Mouse (Mus musculus): ENCODE measurements at regions not wholly inside any gene's neighbourhood (a gene's known extent, or its start where the extent isn't known, plus 50 kb on each side); places are given as distances from the start of the nearest gene placed in this dataset.

DNA sequence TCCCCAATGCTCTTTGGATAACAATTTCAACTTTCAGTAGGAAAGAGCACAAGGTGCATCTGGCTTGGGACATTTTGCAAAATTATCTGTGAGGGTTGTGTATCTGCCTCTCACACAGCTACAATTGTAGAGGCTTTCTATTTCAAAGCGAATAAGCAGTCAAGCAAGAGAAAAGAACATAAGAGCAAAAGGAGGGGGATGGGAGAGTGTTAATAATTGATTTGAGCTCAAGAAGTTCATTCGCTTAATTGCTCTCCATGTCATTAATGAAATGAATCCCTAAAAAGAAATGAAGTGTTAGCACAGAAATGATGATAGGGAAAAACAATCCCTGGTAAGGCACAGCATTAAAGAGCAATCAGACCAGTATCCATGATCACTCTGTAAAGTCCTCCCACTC, 121.4 kb upstream of the Vgll3 start:
- no peaks in the 10 kb centered on the region for H3K9me3 ChIP-seq (ENCODE audit: low read length)
- H3K4me3 ChIP-seq (ENCODE audit: low read length) = no peak overlapping the region
- H3K4me1 ChIP-seq (ENCODE audit: insufficient read depth, low read length) = no peaks in the 10 kb centered on the region
- H3K27me3 ChIP-seq (ENCODE audit: insufficient read depth, low read length) = no peaks in the 10 kb centered on the region
- no peak overlapping the region for H3K27ac ChIP-seq (ENCODE audit: low read length)
- H3K4me2 ChIP-seq (replicated peaks; ENCODE audit: low read depth, low read length) = no peak overlapping the region
- no peaks in the 10 kb centered on the region for H3K36me3 ChIP-seq (ENCODE audit: insufficient read depth, low read length)
- WGBS = 76% methylated on average over 2 of the region's 2 CpGs
- ATAC-seq (ENCODE audit: low FRiP score, low TSS enrichment) = no peak
- H3K9ac ChIP-seq (replicated peaks; ENCODE audit: low read length) = no peak overlapping the region

DNA sequence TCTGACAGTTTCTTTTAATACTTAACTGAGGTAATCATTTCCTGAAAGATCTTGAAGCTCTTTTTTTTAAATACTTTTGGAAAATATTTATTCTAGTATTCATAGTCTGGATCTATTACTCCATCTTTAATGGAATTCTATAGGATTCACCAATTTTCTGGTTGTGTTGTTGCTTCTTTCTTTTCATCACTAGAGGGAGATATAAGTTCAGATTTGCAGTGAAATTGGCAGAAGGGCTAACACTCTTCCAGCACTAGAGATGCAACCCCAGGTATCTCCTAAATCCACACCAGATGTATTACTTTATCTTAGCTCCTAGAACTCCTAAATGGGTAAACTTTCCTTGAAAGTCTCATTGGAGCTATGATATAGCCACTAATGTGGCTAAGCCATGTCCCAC, 99.4 kb upstream of the Vgll3 start:
- Histone ChIP-seq H3K36me3 (ENCODE audit: insufficient read depth, low read length) (no peaks in the 10 kb centered on the region), H3K4me1 (ENCODE audit: insufficient read depth, low read length) (no peaks in the 10 kb centered on the region), H3K27ac (ENCODE audit: low read length) (no peak overlapping the region), H3K4me2 (replicated peaks; ENCODE audit: low read depth, low read length) (no peak overlapping the region), H3K9me3 (ENCODE audit: low read length) (no peaks in the 10 kb centered on the region), H3K27me3 (ENCODE audit: insufficient read depth, low read length) (no peaks in the 10 kb centered on the region), H3K9ac (replicated peaks; ENCODE audit: low read length) (no peak overlapping the region), H3K4me3 (ENCODE audit: low read length) (no peak overlapping the region)
- no peak for ATAC-seq (ENCODE audit: low FRiP score, low TSS enrichment)

DNA sequence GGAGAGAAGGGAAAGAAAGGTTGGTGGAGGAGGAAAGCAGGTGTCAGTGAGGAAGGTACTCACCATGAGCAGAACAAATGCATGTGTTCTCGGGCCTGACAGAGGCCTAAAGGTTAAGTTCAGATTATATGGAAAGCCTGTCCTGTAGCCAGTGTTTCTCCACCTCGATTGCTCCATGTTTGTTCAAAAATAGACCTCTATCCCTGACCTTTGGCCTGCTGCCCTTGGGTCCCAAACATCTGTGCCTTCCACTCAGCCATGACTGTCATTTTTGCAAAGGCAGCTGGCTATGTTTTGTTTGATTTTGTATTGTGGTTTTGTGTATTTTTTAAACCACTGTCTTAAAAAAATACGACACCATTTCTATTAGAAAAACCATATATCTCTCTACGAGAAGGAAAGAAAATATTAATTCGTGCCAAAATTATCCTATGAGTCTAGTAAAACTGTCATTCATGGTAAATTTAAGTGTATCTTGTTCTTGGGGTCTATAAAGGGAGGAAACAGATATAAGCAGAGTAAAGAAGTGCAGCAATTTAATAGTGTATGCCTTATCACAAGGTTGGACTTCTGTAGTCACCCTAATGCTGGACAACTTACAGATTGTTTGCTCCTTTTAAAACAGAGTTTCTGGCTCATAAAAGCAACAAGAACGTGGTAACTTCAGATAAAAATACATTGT, 96.1 kb upstream of the Vgll3 start:
- no peaks in the 10 kb centered on the region for H3K27me3 ChIP-seq (ENCODE audit: insufficient read depth, low read length)
- no peak overlapping the region for H3K4me3 ChIP-seq (ENCODE audit: low read length)
- H3K9ac ChIP-seq (replicated peaks; ENCODE audit: low read length) = no peak overlapping the region
- H3K36me3 ChIP-seq (ENCODE audit: insufficient read depth, low read length) = no peaks in the 10 kb centered on the region
- no peak overlapping the region for H3K27ac ChIP-seq (ENCODE audit: low read length)
- 45% methylated on average over 6 of the region's 6 CpGs for WGBS
- ATAC-seq (ENCODE audit: low FRiP score, low TSS enrichment) = 0 out of 2 replicates have a peak, but pooled peaks have one; percentile 67
- no peaks in the 10 kb centered on the region for H3K4me1 ChIP-seq (ENCODE audit: insufficient read depth, low read length)
- no peak overlapping the region for H3K4me2 ChIP-seq (replicated peaks; ENCODE audit: low read depth, low read length)
- H3K9me3 ChIP-seq (ENCODE audit: low read length) = no peaks in the 10 kb centered on the region

DNA sequence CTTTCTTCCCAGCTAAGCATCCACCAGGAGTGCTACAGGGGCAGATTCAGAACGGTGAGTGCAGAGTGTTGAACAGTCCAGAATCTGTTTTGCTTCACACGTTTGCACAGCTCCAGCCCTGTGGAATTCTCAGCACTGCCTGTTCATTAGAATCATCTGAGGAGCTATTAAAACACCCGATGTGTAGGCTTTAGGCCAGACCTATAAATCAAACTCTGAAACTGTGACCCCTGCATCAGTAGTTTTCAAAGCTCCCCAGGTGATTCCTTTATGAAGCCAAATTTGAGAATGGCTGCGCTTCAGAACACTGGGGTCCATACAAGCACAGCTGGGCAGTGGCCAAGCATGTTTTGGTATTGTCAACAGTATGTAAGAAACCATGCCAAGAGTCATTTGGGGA, 94.1 kb upstream of the Vgll3 start:
- no peak overlapping the region for H3K4me2 ChIP-seq (replicated peaks; ENCODE audit: low read depth, low read length)
- H3K4me3 ChIP-seq (ENCODE audit: low read length) = no peak overlapping the region
- H3K27ac ChIP-seq (ENCODE audit: low read length) = no peak overlapping the region
- no peak overlapping the region for H3K9ac ChIP-seq (replicated peaks; ENCODE audit: low read length)
- WGBS = 32% methylated on average over 4 of the region's 4 CpGs
- no peaks in the 10 kb centered on the region for H3K4me1 ChIP-seq (ENCODE audit: insufficient read depth, low read length)
- H3K9me3 ChIP-seq (ENCODE audit: low read length) = no peaks in the 10 kb centered on the region
- ATAC-seq (ENCODE audit: low FRiP score, low TSS enrichment) = no peak
- H3K36me3 ChIP-seq (ENCODE audit: insufficient read depth, low read length) = no peaks in the 10 kb centered on the region
- no peaks in the 10 kb centered on the region for H3K27me3 ChIP-seq (ENCODE audit: insufficient read depth, low read length)

DNA sequence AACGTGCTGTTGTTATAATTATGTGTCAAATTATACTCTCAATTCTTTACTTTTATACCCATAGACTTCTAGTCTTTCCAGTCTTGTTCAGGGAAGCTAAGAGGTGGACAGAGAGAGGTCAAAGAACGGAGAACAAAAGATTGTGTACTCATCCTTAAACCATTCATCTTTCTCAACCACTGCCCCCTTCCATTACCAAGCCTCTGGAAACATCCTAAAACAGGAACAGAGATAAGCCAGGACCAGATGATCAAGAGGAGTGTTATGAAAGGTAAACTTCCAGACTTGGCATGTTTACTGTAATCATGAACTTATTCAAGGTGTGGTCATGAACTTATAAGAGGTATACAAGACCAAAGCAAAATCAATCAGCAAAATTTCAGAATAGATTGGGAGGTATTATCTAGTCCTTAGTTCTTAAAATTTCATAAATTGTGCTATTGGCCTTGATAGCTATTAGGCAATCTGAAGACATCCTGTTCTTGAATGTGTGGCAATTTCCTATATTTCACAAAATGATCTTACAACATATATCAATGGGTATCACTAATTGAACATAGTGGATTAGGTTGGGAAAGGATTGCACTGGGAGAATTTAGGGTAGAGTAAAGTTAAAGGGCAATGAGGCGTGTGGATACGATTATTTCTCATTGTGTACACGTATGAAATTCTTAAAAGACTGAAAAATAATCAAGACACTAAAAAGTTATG, 89.3 kb upstream of the Vgll3 start:
- Histone ChIP-seq H3K9me3 (ENCODE audit: low read length) (no peaks in the 10 kb centered on the region), H3K36me3 (ENCODE audit: insufficient read depth, low read length) (no peaks in the 10 kb centered on the region), H3K27me3 (ENCODE audit: insufficient read depth, low read length) (no peaks in the 10 kb centered on the region), H3K4me1 (ENCODE audit: insufficient read depth, low read length) (no peaks in the 10 kb centered on the region), H3K27ac (ENCODE audit: low read length) (no peak overlapping the region), H3K4me3 (ENCODE audit: low read length) (no peak overlapping the region), H3K4me2 (replicated peaks; ENCODE audit: low read depth, low read length) (no peak overlapping the region), H3K9ac (replicated peaks; ENCODE audit: low read length) (no peak overlapping the region)
- WGBS = 78% methylated on average over 5 of the region's 5 CpGs
- ATAC-seq (ENCODE audit: low FRiP score, low TSS enrichment) = no peak

DNA sequence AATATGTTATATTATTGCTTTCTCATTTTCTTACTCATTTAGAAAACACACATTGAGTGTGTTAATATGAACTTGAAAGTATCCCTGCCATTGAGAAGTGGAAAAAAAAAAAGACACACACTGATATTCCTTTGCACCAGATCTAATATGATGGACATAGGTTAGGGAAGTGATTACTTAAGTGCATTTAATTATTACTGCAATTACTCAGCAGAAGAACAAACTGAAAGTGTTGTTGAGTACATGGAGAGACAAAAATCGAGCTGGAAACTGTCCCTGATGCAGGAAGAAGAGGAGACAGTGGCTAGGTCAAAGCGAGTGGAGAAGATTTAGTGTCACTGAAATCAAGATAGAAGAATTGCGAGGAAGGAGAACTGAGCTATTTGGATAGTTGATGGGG, 88.8 kb upstream of the Vgll3 start:
- Histone ChIP-seq H3K9ac (replicated peaks; ENCODE audit: low read length) (no peak overlapping the region), H3K4me2 (replicated peaks; ENCODE audit: low read depth, low read length) (no peak overlapping the region), H3K9me3 (ENCODE audit: low read length) (no peaks in the 10 kb centered on the region), H3K27ac (ENCODE audit: low read length) (no peak overlapping the region), H3K4me3 (ENCODE audit: low read length) (no peak overlapping the region), H3K27me3 (ENCODE audit: insufficient read depth, low read length) (no peaks in the 10 kb centered on the region), H3K36me3 (ENCODE audit: insufficient read depth, low read length) (no peaks in the 10 kb centered on the region), H3K4me1 (ENCODE audit: insufficient read depth, low read length) (no peaks in the 10 kb centered on the region)
- ATAC-seq (ENCODE audit: low FRiP score, low TSS enrichment) = no peak
- 37% methylated on average over 3 of the region's 3 CpGs for WGBS

DNA sequence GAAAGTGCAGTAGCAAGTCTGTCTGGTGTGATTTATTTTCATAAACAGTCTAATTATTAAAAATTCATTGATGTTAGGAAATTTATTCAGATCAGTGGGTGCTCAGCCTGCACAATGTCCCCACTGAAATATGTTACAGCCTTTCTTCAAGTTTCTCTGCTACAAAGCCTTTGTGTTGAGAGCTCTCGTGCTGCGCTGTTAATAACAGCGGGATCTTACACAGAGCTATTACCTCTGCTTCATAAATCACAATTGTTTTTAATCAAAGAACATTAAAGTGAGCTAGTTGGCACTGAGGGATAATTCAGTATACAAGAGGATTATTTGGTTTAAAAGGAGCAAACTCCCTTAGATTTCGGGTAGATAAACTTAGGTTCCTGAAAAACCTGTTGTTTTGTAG, 85.7 kb upstream of the Vgll3 start:
- Histone ChIP-seq H3K36me3 (ENCODE audit: insufficient read depth, low read length) (no peaks in the 10 kb centered on the region), H3K27me3 (ENCODE audit: insufficient read depth, low read length) (no peaks in the 10 kb centered on the region), H3K9ac (replicated peaks; ENCODE audit: low read length) (no peak overlapping the region), H3K4me3 (ENCODE audit: low read length) (no peak overlapping the region), H3K4me1 (ENCODE audit: insufficient read depth, low read length) (no peaks in the 10 kb centered on the region), H3K4me2 (replicated peaks; ENCODE audit: low read depth, low read length) (no peak overlapping the region), H3K27ac (ENCODE audit: low read length) (no peak overlapping the region), H3K9me3 (ENCODE audit: low read length) (no peaks in the 10 kb centered on the region)
- 57% methylated on average over 4 of the region's 4 CpGs for WGBS
- ATAC-seq (ENCODE audit: low FRiP score, low TSS enrichment) = no peak

DNA sequence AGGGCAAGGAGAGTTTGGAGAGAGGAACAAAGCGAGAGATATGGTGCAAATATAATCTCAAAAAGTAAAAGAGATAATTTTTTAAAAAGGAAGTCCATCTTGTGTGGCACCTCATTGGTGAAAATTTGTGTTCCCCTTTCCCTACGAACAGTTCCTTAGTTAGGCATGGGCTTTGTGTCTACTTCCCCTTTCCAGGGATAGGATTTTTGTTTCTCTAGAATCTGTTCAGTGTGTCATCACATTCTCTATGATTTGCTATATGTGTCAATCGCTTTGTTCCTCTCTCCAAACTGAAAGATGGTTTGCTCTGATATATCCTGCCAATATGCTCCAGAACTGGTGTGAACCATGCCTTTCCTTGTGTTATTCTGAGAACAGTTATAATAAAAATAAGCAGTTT, 75.4 kb upstream of the Vgll3 start:
- no peaks in the 10 kb centered on the region for H3K4me1 ChIP-seq (ENCODE audit: insufficient read depth, low read length)
- H3K36me3 ChIP-seq (ENCODE audit: insufficient read depth, low read length) = no peaks in the 10 kb centered on the region
- no peak overlapping the region for H3K9ac ChIP-seq (replicated peaks; ENCODE audit: low read length)
- H3K4me3 ChIP-seq (ENCODE audit: low read length) = no peak overlapping the region
- 88% methylated on average over 3 of the region's 3 CpGs for WGBS
- H3K9me3 ChIP-seq (ENCODE audit: low read length) = no peaks in the 10 kb centered on the region
- no peak overlapping the region for H3K27ac ChIP-seq (ENCODE audit: low read length)
- H3K27me3 ChIP-seq (ENCODE audit: insufficient read depth, low read length) = no peaks in the 10 kb centered on the region
- ATAC-seq (ENCODE audit: low FRiP score, low TSS enrichment) = no peak
- no peak overlapping the region for H3K4me2 ChIP-seq (replicated peaks; ENCODE audit: low read depth, low read length)

DNA sequence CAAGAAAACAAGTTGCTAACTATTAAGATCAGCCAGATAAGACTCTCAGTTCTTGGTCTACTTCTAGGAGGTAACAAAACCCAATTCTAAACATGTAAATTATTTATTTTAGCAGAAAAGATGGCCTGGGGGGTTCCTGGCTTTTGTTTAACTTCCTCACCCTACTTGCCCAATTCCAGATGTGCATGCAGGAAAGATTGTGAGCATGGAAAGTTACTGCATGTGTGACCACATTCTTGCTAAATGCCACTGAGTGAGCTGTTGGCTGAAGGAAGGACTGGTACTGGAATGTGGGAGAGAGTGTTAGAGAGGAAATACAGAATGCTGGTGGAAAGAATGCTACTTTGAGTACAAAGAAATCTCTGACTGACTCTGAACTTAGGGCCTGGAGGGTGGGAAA, 72.1 kb upstream of the Vgll3 start:
- no peaks in the 10 kb centered on the region for H3K36me3 ChIP-seq (ENCODE audit: insufficient read depth, low read length)
- no peak for ATAC-seq (ENCODE audit: low FRiP score, low TSS enrichment)
- H3K27me3 ChIP-seq (ENCODE audit: insufficient read depth, low read length) = no peaks in the 10 kb centered on the region
- no peak overlapping the region for H3K4me3 ChIP-seq (ENCODE audit: low read length)
- no peak overlapping the region for H3K9ac ChIP-seq (replicated peaks; ENCODE audit: low read length)
- no peak overlapping the region for H3K4me2 ChIP-seq (replicated peaks; ENCODE audit: low read depth, low read length)
- H3K9me3 ChIP-seq (ENCODE audit: low read length) = no peaks in the 10 kb centered on the region
- H3K4me1 ChIP-seq (ENCODE audit: insufficient read depth, low read length) = no peaks in the 10 kb centered on the region
- no peak overlapping the region for H3K27ac ChIP-seq (ENCODE audit: low read length)

DNA sequence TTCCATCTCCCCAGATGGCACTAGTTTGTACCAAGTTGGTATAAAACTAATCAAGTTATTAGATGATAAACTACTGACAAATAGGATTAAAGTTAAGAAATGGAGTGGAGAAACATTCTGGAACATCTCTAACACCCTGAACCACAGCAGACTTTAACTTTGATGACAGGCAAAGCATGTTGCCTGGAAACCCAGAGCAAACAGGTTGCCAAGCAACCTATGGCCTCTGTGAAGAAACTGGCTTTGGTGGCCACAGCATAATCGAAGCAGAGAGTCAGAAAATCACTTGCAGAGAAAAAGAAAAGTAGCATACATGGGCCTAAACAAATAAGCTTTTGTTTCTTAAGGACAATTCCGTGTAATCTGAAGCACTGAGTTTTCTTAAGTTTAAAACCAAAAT, 59.4 kb upstream of the Vgll3 start:
- Histone ChIP-seq H3K9me3 (ENCODE audit: low read length) (no peaks in the 10 kb centered on the region), H3K9ac (replicated peaks; ENCODE audit: low read length) (no peak overlapping the region), H3K27ac (ENCODE audit: low read length) (no peak overlapping the region), H3K4me1 (ENCODE audit: insufficient read depth, low read length) (no peaks in the 10 kb centered on the region), H3K4me2 (replicated peaks; ENCODE audit: low read depth, low read length) (no peak overlapping the region), H3K36me3 (ENCODE audit: insufficient read depth, low read length) (no peaks in the 10 kb centered on the region), H3K4me3 (ENCODE audit: low read length) (no peak overlapping the region), H3K27me3 (ENCODE audit: insufficient read depth, low read length) (no peaks in the 10 kb centered on the region)
- ATAC-seq (ENCODE audit: low FRiP score, low TSS enrichment) = no peak
- WGBS = 78% methylated on average over 2 of the region's 2 CpGs
